Mouse (Mus musculus): ENCODE measurements around the gene Elmo2. TPM values are rescaled to one million over a fixed set of nuclear protein-coding genes. Genes with fewer than 3 reads are reported as not detected.
A peak's percentile ranks its signal among the peaks of the same experiment; 100 is the strongest.

Elmo2 gene
- polyA plus RNA-seq, 1 experiment: 231 TPM

GRCm38 (mm10) chr2:165364334-165365091 is 38.2 kb upstream of the Elmo2 start:
- WGBS: 16% methylated on average over 21 of the region's 21 CpGs
- Histone ChIP-seq H3K27ac (ENCODE audit: insufficient read depth, low read depth, low read length) (no peak overlapping the region), H3K4me3 (ENCODE audit: insufficient read depth, low read depth, low read length) (no peak overlapping the region), H3K4me1 (ENCODE audit: control insufficient read depth, insufficient read depth, low read length) (peaks cover 13% of the 10 kb centered on the region)
- TF ChIP-seq CTCF (IDR thresholded peaks at IDR 0.05; ENCODE audit: insufficient read depth, low read depth, low read length) (peak; percentile 97), POLR2A (IDR thresholded peaks at IDR 0.05; ENCODE audit: insufficient read depth, low read depth, low read length) (no peak)

DNA sequence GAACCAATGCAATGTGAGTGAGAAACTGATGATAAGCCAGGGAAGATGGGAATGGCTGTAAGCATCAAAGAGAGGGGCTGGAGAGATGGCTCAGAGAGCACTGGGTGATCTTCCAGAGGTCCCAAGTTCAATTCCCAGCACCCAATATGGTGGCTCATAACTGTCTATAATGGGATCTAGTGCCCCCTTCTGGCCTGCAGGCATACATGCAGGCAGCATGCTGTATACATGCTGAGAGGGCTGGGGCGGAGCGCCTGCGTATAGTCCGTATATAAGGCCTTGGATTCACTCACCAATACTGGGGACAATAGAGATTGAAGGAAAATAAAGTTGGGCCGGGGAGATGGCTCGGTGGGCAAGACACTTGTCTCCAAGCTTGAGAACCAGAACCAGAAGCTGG is 37.0 kb upstream of the Elmo2 start:
- TF ChIP-seq POLR2A (IDR thresholded peaks at IDR 0.05; ENCODE audit: insufficient read depth, low read depth, low read length) (no peak), CTCF (IDR thresholded peaks at IDR 0.05; ENCODE audit: insufficient read depth, low read depth, low read length) (no peak)
- Histone ChIP-seq H3K4me3 (ENCODE audit: insufficient read depth, low read depth, low read length) (no peak overlapping the region), H3K27ac (ENCODE audit: insufficient read depth, low read depth, low read length) (no peak overlapping the region), H3K4me1 (ENCODE audit: control insufficient read depth, insufficient read depth, low read length) (peaks cover 10% of the 10 kb centered on the region)
- 90% methylated on average over 6 of the region's 6 CpGs for WGBS

- Histone ChIP-seq H3K4me1 (ENCODE audit: control insufficient read depth, insufficient read depth, low read length) (peaks cover 7% of the 10 kb centered on the region; the same call in 1 of the 2 replicates), H3K4me3 (ENCODE audit: insufficient read depth, low read depth, low read length) (no peak overlapping the region), H3K27ac (ENCODE audit: insufficient read depth, low read depth, low read length) (no peak overlapping the region)
- 0% methylated on average over 1 of the region's 1 CpGs for WGBS
- TF ChIP-seq CTCF (IDR thresholded peaks at IDR 0.05; ENCODE audit: insufficient read depth, low read depth, low read length) (no peak), POLR2A (IDR thresholded peaks at IDR 0.05; ENCODE audit: insufficient read depth, low read depth, low read length) (no peak)
Measured at GRCm38 (mm10) chr2:165360861-165361260, 34.6 kb upstream of the Elmo2 start.

DNA sequence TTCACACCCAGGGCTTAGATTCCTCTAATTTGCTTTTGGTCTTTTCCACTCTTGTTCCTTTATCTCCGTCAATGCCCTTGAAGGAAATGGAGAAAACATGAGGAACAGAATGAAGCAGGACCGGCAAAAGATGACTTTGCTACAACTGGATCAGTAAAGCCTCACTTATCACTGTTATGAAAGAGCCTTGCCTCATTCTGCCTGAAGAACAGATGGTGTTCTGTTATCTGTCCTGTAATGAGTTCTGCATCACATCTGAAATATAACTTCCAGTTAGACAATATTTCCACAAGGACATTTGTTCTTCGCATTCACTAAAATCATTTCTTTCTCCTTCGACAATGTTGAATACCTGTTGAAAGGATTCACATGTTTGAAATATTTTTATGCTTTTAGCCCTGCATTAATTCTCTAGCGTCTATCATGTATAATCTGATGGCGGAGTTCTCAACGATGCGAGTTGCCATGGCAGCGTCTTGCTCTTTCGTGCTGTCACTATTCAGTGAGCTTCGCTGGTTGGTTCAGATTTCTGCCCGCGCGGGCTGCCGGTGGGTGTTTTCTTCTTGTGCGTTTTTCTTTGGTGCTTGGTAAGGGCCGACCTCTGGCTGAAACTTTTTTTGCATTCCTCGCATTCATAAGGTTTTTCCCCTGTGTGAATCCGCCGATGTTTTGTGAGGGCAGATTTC is 25.7 kb upstream of the Elmo2 start:
- no peak overlapping the region for H3K4me3 ChIP-seq (ENCODE audit: insufficient read depth, low read depth, low read length)
- H3K27ac ChIP-seq (ENCODE audit: insufficient read depth, low read depth, low read length): no peak overlapping the region
- TF ChIP-seq POLR2A (IDR thresholded peaks at IDR 0.05; ENCODE audit: insufficient read depth, low read depth, low read length) (no peak), CTCF (IDR thresholded peaks at IDR 0.05; ENCODE audit: insufficient read depth, low read depth, low read length) (no peak)
- 90% methylated on average over 20 of the region's 20 CpGs for WGBS
- peaks cover 9% of the 10 kb centered on the region for H3K4me1 ChIP-seq (ENCODE audit: control insufficient read depth, insufficient read depth, low read length)

GRCm38 (mm10) chr2:165349466-165349865 is 23.2 kb upstream of the Elmo2 start:
- Histone ChIP-seq H3K27ac (ENCODE audit: insufficient read depth, low read depth, low read length) (no peak overlapping the region), H3K4me3 (ENCODE audit: insufficient read depth, low read depth, low read length) (no peak overlapping the region), H3K4me1 (ENCODE audit: control insufficient read depth, insufficient read depth, low read length) (peaks cover 12% of the 10 kb centered on the region)
- TF ChIP-seq POLR2A (IDR thresholded peaks at IDR 0.05; ENCODE audit: insufficient read depth, low read depth, low read length) (no peak), CTCF (IDR thresholded peaks at IDR 0.05; ENCODE audit: insufficient read depth, low read depth, low read length) (0 out of 2 replicates have a peak, but pooled peaks have one; percentile 25)
- 18% methylated on average over 8 of the region's 8 CpGs for WGBS

DNA sequence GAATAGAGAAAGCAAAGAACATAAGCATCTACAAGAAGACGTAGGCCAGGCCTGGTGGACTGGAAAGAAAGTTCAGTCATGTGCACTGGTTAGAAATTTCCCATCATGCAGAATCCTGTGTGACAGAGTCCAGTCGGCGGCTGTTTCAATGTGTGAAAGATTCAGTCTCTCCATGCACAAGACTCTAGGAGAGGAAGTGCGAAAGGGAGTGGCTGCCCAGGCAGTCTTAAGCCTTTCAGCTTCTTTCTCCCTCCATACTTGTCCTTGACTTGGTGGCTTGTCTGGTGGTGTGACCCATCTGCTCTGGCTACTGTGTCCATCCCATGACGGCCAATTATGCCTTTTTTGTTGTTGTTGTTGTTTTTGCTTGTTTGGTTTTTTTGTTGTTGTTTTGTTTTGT is 19.9 kb upstream of the Elmo2 start:
- H3K27ac ChIP-seq (ENCODE audit: insufficient read depth, low read depth, low read length): no peak overlapping the region
- TF ChIP-seq CTCF (IDR thresholded peaks at IDR 0.05; ENCODE audit: insufficient read depth, low read depth, low read length) (no peak), POLR2A (IDR thresholded peaks at IDR 0.05; ENCODE audit: insufficient read depth, low read depth, low read length) (no peak)
- 96% methylated on average over 5 of the region's 5 CpGs for WGBS

GRCm38 (mm10) chr2:165337191-165337590 is 10.9 kb upstream of the Elmo2 start:
- peaks cover 31% of the 10 kb centered on the region for H3K4me1 ChIP-seq (ENCODE audit: control insufficient read depth, insufficient read depth, low read length)
- H3K27ac ChIP-seq (ENCODE audit: insufficient read depth, low read depth, low read length): no peak overlapping the region
- 51% methylated on average over 3 of the region's 3 CpGs for WGBS
- TF ChIP-seq CTCF (IDR thresholded peaks at IDR 0.05; ENCODE audit: insufficient read depth, low read depth, low read length) (no peak), POLR2A (IDR thresholded peaks at IDR 0.05; ENCODE audit: insufficient read depth, low read depth, low read length) (no peak)
- no peak overlapping the region for H3K4me3 ChIP-seq (ENCODE audit: insufficient read depth, low read depth, low read length)

More for the DNA sequence above, 19.9 kb upstream of the Elmo2 start:
- no peak overlapping the region for H3K4me3 ChIP-seq (ENCODE audit: insufficient read depth, low read depth, low read length)
- H3K4me1 ChIP-seq (ENCODE audit: control insufficient read depth, insufficient read depth, low read length): peaks cover 15% of the 10 kb centered on the region

- Histone ChIP-seq H3K4me3 (ENCODE audit: insufficient read depth, low read depth, low read length) (no peak overlapping the region), H3K4me1 (ENCODE audit: control insufficient read depth, insufficient read depth, low read length) (peaks cover 30% of the 10 kb centered on the region), H3K27ac (ENCODE audit: insufficient read depth, low read depth, low read length) (no peak overlapping the region)
- no peak for TF ChIP-seq POLR2A (IDR thresholded peaks at IDR 0.05; ENCODE audit: insufficient read depth, low read depth, low read length)
- no peak for TF ChIP-seq CTCF (IDR thresholded peaks at IDR 0.05; ENCODE audit: insufficient read depth, low read depth, low read length)
- WGBS: 35% methylated on average over 14 of the region's 14 CpGs
Measured at GRCm38 (mm10) chr2:165332610-165333210, 6.4 kb upstream of the Elmo2 start.

DNA sequence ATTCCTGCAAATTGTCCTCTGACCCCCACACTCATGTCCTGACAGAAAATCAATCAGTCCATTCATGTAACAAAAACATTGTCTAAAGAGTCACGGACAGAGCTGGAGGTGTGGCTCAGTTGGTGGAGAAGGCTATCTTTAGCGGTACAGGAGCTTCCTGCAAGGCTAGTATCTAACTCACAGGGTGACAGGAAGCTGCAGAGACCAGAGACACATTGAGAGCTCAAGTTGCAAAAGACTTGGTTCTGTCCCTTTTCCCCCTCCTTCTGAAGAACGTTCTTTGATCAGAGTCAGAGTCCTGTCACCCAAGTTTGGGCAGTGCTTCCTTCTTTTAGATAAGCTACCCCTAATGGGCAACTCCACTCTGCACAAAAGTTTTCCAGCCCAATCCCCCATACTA is 3.4 kb upstream of the Elmo2 start:
- no peak overlapping the region for H3K27ac ChIP-seq (ENCODE audit: insufficient read depth, low read depth, low read length)
- no peak for TF ChIP-seq CTCF (IDR thresholded peaks at IDR 0.05; ENCODE audit: insufficient read depth, low read depth, low read length)
- no peak for TF ChIP-seq POLR2A (IDR thresholded peaks at IDR 0.05; ENCODE audit: insufficient read depth, low read depth, low read length)
- H3K4me3 ChIP-seq (ENCODE audit: insufficient read depth, low read depth, low read length): no peak overlapping the region
- WGBS: 56% methylated on average over 3 of the region's 3 CpGs
- H3K4me1 ChIP-seq (ENCODE audit: control insufficient read depth, insufficient read depth, low read length): peaks cover 30% of the 10 kb centered on the region

Measured in olfactory bulb, adult 2 months (tissue).